Mouse (Mus musculus): ENCODE measurements around the gene Csnk1d. TPM values are rescaled to one million over a fixed set of nuclear protein-coding genes. Genes with fewer than 3 reads are reported as not detected.
A peak's percentile ranks its signal among the peaks of the same experiment; 100 is the strongest.

The Csnk1d gene
- polyA plus RNA-seq, 1 experiment from 2014 or later = 70.2 TPM

DNA sequence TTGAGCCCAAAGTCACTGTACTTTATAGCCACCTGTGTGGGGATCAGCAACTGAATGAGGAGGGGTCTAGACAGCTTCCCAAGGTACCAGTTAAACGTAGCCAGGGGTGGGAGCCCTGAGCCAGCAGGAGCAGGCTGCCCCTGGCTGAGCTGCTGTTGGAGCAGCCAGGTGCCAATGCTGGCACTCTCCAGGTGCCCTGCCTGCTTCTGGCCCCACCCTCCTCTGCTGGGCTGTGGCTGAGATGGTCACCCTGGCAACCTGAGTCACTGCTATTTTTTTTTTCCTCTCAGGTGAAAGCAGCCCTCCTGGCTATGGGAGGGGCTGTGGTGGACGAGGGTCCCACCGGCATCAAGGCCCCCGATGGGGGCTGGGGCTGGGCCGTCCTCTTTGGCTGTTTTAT, 36.2 kb downstream of the Csnk1d start:
- no peak overlapping the region for H3K27ac ChIP-seq (ENCODE audit: low read depth)
- 78% methylated on average over 5 of the region's 5 CpGs for WGBS
- H3K4me2 ChIP-seq (ENCODE audit: low read length) = no peak overlapping the region
- DNase-seq (ENCODE audit: low spot score) = no peak
- ATAC-seq (replicated peaks; ENCODE audit: low FRiP score, low TSS enrichment, low read depth) = no peak
- peaks cover 13% of the 10 kb centered on the region; the same call in 1 of the 2 replicates for H3K4me1 ChIP-seq (replicated peaks; ENCODE audit: control insufficient read depth, insufficient read depth, low read length)
- H3K4me3 ChIP-seq (ENCODE audit: low read depth, low read length) = no peak overlapping the region
- peaks cover 41% of the 10 kb centered on the region for H3K36me3 ChIP-seq (ENCODE audit: control insufficient read depth, insufficient read depth, low read length)
- H3K9me3 ChIP-seq (ENCODE audit: control insufficient read depth, low read length) = no peaks in the 10 kb centered on the region
- no peak overlapping the region for H3K9ac ChIP-seq (ENCODE audit: low read length)
- no peaks in the 10 kb centered on the region for H3K27me3 ChIP-seq (replicated peaks; ENCODE audit: control insufficient read depth, insufficient read depth, low read length)

DNA sequence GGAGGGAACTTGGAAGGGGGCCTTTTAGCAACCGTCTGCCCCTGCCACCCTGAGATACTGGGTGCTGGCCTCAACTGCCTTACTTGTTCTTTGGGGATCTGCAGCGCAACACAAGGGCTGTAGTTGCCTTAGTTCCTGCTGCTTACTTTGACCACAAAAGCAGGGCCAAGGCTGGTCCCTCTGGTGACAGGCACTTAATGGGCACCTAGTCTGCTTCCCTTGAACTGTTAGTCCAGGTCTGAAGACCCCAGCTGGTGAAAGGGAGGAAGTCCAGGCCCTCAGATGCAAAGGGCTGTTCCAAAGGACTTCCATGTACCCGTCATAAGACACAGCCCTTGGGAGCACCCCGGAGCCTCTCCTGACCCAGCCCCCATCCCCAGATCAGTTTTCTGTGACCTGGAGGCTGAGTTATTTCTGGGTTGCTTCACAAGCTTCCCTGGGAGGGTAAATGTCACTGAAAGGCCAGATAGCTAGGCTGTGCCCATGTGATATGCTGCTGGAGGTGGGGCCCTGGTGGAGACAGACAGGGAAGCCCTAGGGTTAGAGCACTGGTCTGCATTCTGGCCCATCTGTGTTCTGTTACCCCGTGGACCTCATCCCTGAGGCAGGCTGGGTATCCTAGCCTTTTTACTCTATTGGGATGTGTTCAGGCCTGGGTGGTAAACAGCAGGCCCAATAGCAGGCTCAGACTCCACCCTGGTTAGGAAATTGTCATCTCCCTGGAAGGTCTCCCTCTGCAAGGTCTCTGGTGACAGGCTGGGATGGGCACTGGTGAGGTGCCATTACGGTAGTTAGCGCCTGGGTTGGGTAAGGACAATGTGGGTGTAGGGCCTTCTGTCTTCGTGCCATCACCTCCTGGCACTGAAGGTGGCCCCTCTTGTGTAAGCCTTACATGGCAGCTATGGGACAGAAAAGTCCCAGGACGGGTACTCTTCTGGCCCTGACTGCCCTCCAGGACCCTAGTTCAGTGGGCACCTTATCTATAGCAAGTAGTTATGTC, 39.1 kb downstream of the Csnk1d start:
- ATAC-seq (replicated peaks; ENCODE audit: low FRiP score, low TSS enrichment, low read depth) = no peak
- no peak overlapping the region; the same call in 1 of the 2 replicates for H3K4me3 ChIP-seq (ENCODE audit: low read depth, low read length)
- H3K4me1 ChIP-seq (replicated peaks; ENCODE audit: control insufficient read depth, insufficient read depth, low read length) = peaks cover 20% of the 10 kb centered on the region
- peak overlapping the region; percentile 19; the same call in 1 of the 2 replicates for H3K27ac ChIP-seq (ENCODE audit: low read depth)
- no peak for DNase-seq (ENCODE audit: low spot score)
- H3K4me2 ChIP-seq (ENCODE audit: low read length) = peak overlapping the region; percentile 54
- H3K27me3 ChIP-seq (replicated peaks; ENCODE audit: control insufficient read depth, insufficient read depth, low read length) = 0 out of 2 replicates have a peak, but pooled peaks cover 2% of the 10 kb centered on the region
- no peak overlapping the region for H3K9ac ChIP-seq (ENCODE audit: low read length)
- 78% methylated on average over 9 of the region's 9 CpGs for WGBS
- peaks cover 20% of the 10 kb centered on the region for H3K36me3 ChIP-seq (ENCODE audit: control insufficient read depth, insufficient read depth, low read length)
- H3K9me3 ChIP-seq (ENCODE audit: control insufficient read depth, low read length) = no peaks in the 10 kb centered on the region

DNA sequence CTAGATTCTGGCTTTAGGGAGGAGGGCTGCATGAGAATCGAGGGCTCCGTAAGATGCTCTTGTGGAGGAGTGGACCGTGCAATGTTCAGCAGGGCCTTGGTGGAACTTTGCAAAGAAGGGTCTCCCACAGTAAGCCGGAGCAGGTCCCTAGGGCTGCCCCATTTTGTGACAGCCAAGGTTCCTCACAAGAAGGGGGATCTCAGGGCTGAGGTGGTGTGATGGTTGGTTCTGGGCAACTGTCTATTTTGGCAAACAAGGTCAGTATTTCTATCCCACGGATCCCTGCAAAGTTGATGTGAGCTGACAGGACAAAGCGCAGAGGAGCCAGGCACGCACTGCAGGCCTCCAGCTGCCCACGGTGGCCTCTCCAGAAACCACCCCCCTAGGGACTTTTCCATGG, 39.9 kb downstream of the Csnk1d start:
- peaks cover 20% of the 10 kb centered on the region for H3K4me1 ChIP-seq (replicated peaks; ENCODE audit: control insufficient read depth, insufficient read depth, low read length)
- H3K36me3 ChIP-seq (ENCODE audit: control insufficient read depth, insufficient read depth, low read length) = peaks cover 12% of the 10 kb centered on the region
- H3K4me3 ChIP-seq (ENCODE audit: low read depth, low read length) = peak overlapping the region; percentile 64
- H3K9ac ChIP-seq (ENCODE audit: low read length) = 0 out of 2 replicates have a peak overlapping the region, but pooled peaks have one; percentile 37
- WGBS = 23% methylated on average over 8 of the region's 8 CpGs
- peak overlapping the region; percentile 19 for H3K27ac ChIP-seq (ENCODE audit: low read depth)
- 0 out of 2 replicates have a peak, but pooled peaks cover 2% of the 10 kb centered on the region for H3K27me3 ChIP-seq (replicated peaks; ENCODE audit: control insufficient read depth, insufficient read depth, low read length)
- ATAC-seq (replicated peaks; ENCODE audit: low FRiP score, low TSS enrichment, low read depth) = no peak
- no peaks in the 10 kb centered on the region for H3K9me3 ChIP-seq (ENCODE audit: control insufficient read depth, low read length)
- DNase-seq (ENCODE audit: low spot score) = no peak
- peak overlapping the region; percentile 54 for H3K4me2 ChIP-seq (ENCODE audit: low read length)

DNA sequence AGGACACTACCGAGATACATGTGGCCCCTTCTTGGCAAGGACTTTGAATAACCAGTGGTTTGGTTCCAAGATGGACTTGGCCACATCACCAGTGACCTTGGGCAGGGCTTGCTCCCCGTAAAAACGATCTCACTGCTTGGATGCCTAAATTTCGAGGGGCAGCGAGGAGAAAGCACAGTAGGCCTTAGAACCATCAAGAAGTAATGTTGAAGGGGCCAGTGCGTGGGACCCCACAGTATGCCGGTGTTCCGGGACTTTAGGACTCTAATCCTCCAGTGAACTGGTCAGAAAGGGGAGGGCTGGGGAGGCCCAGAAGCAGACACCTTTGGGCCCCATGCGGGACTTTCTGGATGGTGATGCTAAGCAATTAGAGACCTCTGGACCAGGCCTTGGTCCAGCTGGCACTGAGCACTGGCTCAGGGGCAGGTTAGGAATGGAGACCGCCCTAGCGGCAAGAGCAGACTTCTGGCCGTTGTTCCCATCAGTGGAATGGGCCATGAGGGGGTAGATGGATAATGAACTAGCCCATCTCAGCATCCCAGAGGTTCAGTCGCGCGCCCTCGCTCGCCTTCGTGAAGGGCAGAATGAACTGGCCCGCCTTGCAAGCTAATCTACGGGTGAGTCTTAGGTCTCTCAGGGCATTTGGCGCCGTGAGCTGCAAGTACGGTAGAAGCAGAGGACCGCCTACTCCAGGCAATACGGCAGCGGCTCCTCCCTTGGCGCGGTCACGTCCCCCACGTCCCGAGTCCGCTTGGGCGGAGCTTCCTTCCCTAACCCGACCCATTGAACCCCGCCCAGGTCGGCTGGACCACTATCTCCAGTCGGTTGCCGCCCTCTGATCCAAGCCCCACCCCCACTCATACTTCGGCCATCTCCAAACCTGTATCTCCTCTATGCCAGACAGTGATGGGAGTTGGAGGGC, 40.6 kb downstream of the Csnk1d start:
- ATAC-seq (replicated peaks; ENCODE audit: low FRiP score, low TSS enrichment, low read depth) = peak; percentile 85
- Histone ChIP-seq H3K4me2 (ENCODE audit: low read length) (peak overlapping the region; percentile 54), H3K27me3 (replicated peaks; ENCODE audit: control insufficient read depth, insufficient read depth, low read length) (0 out of 2 replicates have a peak, but pooled peaks cover 2% of the 10 kb centered on the region), H3K9ac (ENCODE audit: low read length) (peak overlapping the region; percentile 61), H3K36me3 (ENCODE audit: control insufficient read depth, insufficient read depth, low read length) (peaks cover 5% of the 10 kb centered on the region), H3K27ac (ENCODE audit: low read depth) (peak overlapping the region; percentile 61; the same call in 1 of the 2 replicates), H3K9me3 (ENCODE audit: control insufficient read depth, low read length) (no peaks in the 10 kb centered on the region), H3K4me1 (replicated peaks; ENCODE audit: control insufficient read depth, insufficient read depth, low read length) (peaks cover 20% of the 10 kb centered on the region), H3K4me3 (ENCODE audit: low read depth, low read length) (peak overlapping the region; percentile 64)
- WGBS = 4% methylated on average over 39 of the region's 39 CpGs
- DNase-seq (ENCODE audit: low spot score) = peak; percentile 94

DNA sequence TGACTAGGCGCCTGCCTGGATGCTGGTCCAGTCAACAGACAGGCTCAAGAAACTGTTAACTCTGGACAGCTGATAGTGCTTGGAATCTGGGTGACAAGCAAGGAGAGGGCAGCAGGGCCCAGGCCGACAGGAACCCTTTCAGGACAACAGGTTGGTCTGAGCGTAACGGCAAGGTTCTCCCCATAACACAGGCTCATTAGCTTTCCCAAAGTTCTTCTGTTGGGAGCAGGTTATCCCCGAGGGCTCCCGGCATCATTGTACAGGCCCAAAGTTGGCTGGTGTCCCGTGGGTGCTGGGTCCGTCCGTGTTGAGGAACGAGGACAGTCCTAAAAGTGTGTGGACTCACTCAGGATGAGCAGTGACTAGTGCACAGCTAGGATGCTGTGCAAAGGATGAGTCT, 41.3 kb downstream of the Csnk1d start:
- H3K4me2 ChIP-seq (ENCODE audit: low read length) = peak overlapping the region; percentile 54
- H3K4me1 ChIP-seq (replicated peaks; ENCODE audit: control insufficient read depth, insufficient read depth, low read length) = peaks cover 20% of the 10 kb centered on the region
- ATAC-seq (replicated peaks; ENCODE audit: low FRiP score, low TSS enrichment, low read depth) (no peak), DNase-seq (ENCODE audit: low spot score) (peak; percentile 66)
- no peaks in the 10 kb centered on the region for H3K36me3 ChIP-seq (ENCODE audit: control insufficient read depth, insufficient read depth, low read length)
- H3K9me3 ChIP-seq (ENCODE audit: control insufficient read depth, low read length) = no peaks in the 10 kb centered on the region
- H3K27ac ChIP-seq (ENCODE audit: low read depth) = peak overlapping the region; percentile 48; the same call in 1 of the 2 replicates
- H3K4me3 ChIP-seq (ENCODE audit: low read depth, low read length) = peak overlapping the region; percentile 64
- 0 out of 2 replicates have a peak, but pooled peaks cover 2% of the 10 kb centered on the region for H3K27me3 ChIP-seq (replicated peaks; ENCODE audit: control insufficient read depth, insufficient read depth, low read length)
- H3K9ac ChIP-seq (ENCODE audit: low read length) = peak overlapping the region; percentile 61
- 28% methylated on average over 10 of the region's 10 CpGs for WGBS

DNA sequence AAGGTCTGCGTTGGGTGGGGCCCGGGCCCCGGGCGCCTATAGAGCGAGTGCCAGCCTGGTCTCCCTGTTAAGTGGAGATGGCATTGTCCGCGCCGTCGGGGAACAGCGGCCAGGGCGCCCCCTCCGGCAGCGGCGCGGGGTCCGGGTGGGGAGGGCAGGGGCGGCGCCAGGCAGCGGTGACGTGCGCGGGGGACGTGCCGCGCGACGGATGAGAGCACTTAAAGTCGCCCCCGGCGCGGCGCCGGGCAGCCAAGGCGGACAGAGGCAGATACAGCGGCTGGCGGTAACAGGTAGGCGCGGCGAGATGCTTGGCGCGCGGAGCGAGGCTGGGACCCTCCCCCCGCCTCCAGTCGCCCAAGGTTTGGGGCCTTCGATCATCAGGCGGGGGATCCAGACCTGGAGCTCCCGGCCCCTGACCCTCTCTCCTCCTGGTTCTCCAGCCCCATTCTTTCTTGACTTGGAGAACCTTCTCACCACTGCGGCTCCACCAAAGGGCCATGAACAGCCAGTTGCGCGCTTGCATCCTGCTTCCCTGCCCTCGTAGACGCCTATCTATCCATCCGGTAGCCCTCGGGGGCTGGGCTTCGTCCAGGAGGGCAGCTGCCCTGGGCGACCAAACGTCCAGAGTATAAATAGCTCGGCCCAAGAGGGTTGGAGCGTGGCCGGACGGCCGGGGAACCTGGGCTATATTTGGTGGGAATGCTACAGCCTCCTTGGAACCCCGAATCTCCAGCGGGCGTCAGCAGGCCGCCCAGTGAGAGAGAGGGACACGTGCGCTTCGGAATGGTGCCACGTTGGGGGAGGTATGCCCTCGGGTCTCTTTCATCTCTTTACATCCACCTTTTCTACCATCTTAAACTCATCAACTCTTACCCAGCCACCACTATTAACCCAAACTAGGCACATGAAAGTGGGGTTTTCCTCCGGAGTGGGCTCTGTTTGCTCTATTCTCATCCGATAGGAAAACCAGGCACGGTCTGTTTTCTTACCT, 42.0 kb downstream of the Csnk1d start:
- H3K9ac ChIP-seq (ENCODE audit: low read length) = peak overlapping the region; percentile 61
- WGBS = 3% methylated on average over 67 of the region's 75 CpGs
- peak overlapping the region; percentile 64 for H3K4me3 ChIP-seq (ENCODE audit: low read depth, low read length)
- H3K27ac ChIP-seq (ENCODE audit: low read depth) = peak overlapping the region; percentile 48
- H3K9me3 ChIP-seq (ENCODE audit: control insufficient read depth, low read length) = no peaks in the 10 kb centered on the region
- H3K4me1 ChIP-seq (replicated peaks; ENCODE audit: control insufficient read depth, insufficient read depth, low read length) = peaks cover 20% of the 10 kb centered on the region
- ATAC-seq (replicated peaks; ENCODE audit: low FRiP score, low TSS enrichment, low read depth) = peak; percentile 3; the same call in 1 of the 2 replicates
- H3K4me2 ChIP-seq (ENCODE audit: low read length) = peak overlapping the region; percentile 54
- no peaks in the 10 kb centered on the region for H3K36me3 ChIP-seq (ENCODE audit: control insufficient read depth, insufficient read depth, low read length)
- H3K27me3 ChIP-seq (replicated peaks; ENCODE audit: control insufficient read depth, insufficient read depth, low read length) = 0 out of 2 replicates have a peak, but pooled peaks cover 2% of the 10 kb centered on the region
- peak; percentile 78 for DNase-seq (ENCODE audit: low spot score)

DNA sequence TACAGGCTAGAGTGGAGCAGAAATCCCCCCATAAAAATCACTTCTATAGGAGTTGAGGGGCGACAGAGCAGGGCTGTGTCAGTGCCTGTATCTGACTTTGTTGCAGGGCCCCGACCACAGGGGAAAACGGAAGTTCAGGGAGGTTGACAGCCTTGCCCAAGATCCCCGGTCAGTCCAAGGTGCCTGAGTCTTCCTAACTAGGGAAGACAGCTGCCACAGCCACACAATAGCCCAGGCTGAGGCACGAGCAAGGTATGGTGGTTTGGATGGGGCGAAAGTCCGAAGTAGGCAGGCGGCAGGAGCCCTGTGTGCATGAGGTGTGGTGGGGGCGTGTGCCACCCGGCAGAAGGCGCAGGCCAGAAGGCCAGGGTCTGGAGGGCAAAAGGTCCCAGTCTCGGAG, 42.8 kb downstream of the Csnk1d start, which contains the start of gene Slc16a3:
Gene Slc16a3, plus strand, starts transcription at position 153 of the 400 bp plus-strand sequence.
- peak within 1 kb of the TSS; percentile 61 for H3K9ac ChIP-seq (ENCODE audit: low read length)
- H3K9me3 ChIP-seq (ENCODE audit: control insufficient read depth, low read length) = no peaks in the 10 kb centered on the region
- H3K27ac ChIP-seq (ENCODE audit: low read depth) = peak within 1 kb of the TSS; percentile 48
- DNase-seq (ENCODE audit: low spot score) (no peak), ATAC-seq (replicated peaks; ENCODE audit: low FRiP score, low TSS enrichment, low read depth) (no peak)
- peak within 1 kb of the TSS; percentile 54 for H3K4me2 ChIP-seq (ENCODE audit: low read length)
- H3K4me1 ChIP-seq (replicated peaks; ENCODE audit: control insufficient read depth, insufficient read depth, low read length) = peaks cover 20% of the 10 kb centered on the region
- no peaks in the 10 kb centered on the region for H3K36me3 ChIP-seq (ENCODE audit: control insufficient read depth, insufficient read depth, low read length)
- 27% methylated on average over 12 of the region's 12 CpGs for WGBS
- H3K27me3 ChIP-seq (replicated peaks; ENCODE audit: control insufficient read depth, insufficient read depth, low read length) = 0 out of 2 replicates have a peak, but pooled peaks cover 2% of the 10 kb centered on the region
- H3K4me3 ChIP-seq (ENCODE audit: low read depth, low read length) = peak within 1 kb of the TSS; percentile 64
